Comparison of ENCODE assay signal across 13 mouse cellular contexts in genomic region chr3:101859740-101860139, GRCm38 (mm10). TPM values are rescaled to one million over a fixed set of nuclear protein-coding genes. Genes with fewer than 3 reads are reported as not detected.
"Had no signal": no experiment of that assay in that cellular context is flagged by ENCODE, and none has a peak within 500 bp of the region (broad histone marks: within the 10 kb centered on the region; RNA-seq: fewer than 3 reads in every experiment).

No protein-coding gene starts in this region.

- H3K9ac ChIP-seq: kidney, embryonic 15.5 days; limb, embryonic 13.5 days; liver, embryonic 14.5 days; neural tube, embryonic 12.5 days had no signal

- DNase-seq: kidney, postnatal 14 days; left cerebral cortex, postnatal 4 days; lung, adult 18-20 months; midbrain, embryonic 14.5 days; thymus, postnatal 4 days had no signal

- H3K27me3 ChIP-seq: kidney, embryonic 15.5 days; limb, embryonic 13.5 days; neural tube, embryonic 12.5 days had no signal

- H3K27ac ChIP-seq: kidney, embryonic 15.5 days; limb, embryonic 13.5 days; liver, embryonic 14.5 days; neural tube, embryonic 12.5 days; stomach, postnatal 0 days had no signal

- H3K4me3 ChIP-seq: kidney, embryonic 15.5 days; limb, embryonic 13.5 days; myocyte; neural tube, embryonic 12.5 days had no signal

- H3K9me3 ChIP-seq: kidney, embryonic 15.5 days; limb, embryonic 13.5 days; neural tube, embryonic 12.5 days had no signal

- H3K4me2 ChIP-seq: kidney, embryonic 15.5 days; limb, embryonic 13.5 days; neural tube, embryonic 12.5 days had no signal

- H3K4me1 ChIP-seq: kidney, embryonic 15.5 days; limb, embryonic 13.5 days; neural tube, embryonic 12.5 days had no signal

RNA-seq across cellular contexts. Expression of gene Mab21l3, which starts 11.0 kb away (rescaled TPM):
- total RNA-seq: neutrophil, adult 5-6 weeks had no signal
- polyA plus RNA-seq: liver, adult 2 months; midbrain, embryonic 14.5 days had no signal
